Mouse (Mus musculus): ENCODE measurements at regions not wholly inside any gene's neighbourhood (a gene's known extent, or its start where the extent isn't known, plus 50 kb on each side); places are given as distances from the start of the nearest gene placed in this dataset.
A peak's percentile ranks its signal among the peaks of the same experiment; 100 is the strongest.

- no peak for TF ChIP-seq GATA4 (IDR thresholded peaks at IDR 0.05; ENCODE audit: insufficient replicate concordance, low read length)
Measured at GRCm38 (mm10) chr15:97188545-97188944, 58.4 kb upstream of the Pced1b start.

- no peak for TF ChIP-seq GATA4 (IDR thresholded peaks at IDR 0.05; ENCODE audit: insufficient replicate concordance, low read length)
Measured at GRCm38 (mm10) chr15:97187831-97188230, 59.1 kb upstream of the Pced1b start.

- TF ChIP-seq GATA4 (IDR thresholded peaks at IDR 0.05; ENCODE audit: insufficient replicate concordance, low read length) = no peak
Measured at GRCm38 (mm10) chr15:97186034-97186433, 60.9 kb upstream of the Pced1b start.

- TF ChIP-seq GATA4 (IDR thresholded peaks at IDR 0.05; ENCODE audit: insufficient replicate concordance, low read length) = no peak
Measured at GRCm38 (mm10) chr15:97182617-97183038, 64.3 kb upstream of the Pced1b start.

GRCm38 (mm10) chr15:97180970-97181669, 65.8 kb upstream of the Pced1b start:
- TF ChIP-seq GATA4 (IDR thresholded peaks at IDR 0.05; ENCODE audit: insufficient replicate concordance, low read length) = no peak

GRCm38 (mm10) chr15:97178286-97178685, 68.6 kb upstream of the Pced1b start:
- TF ChIP-seq GATA4 (IDR thresholded peaks at IDR 0.05; ENCODE audit: insufficient replicate concordance, low read length) = no peak

- no peak for TF ChIP-seq GATA4 (IDR thresholded peaks at IDR 0.05; ENCODE audit: insufficient replicate concordance, low read length)
Measured at GRCm38 (mm10) chr15:97177806-97178205, 69.1 kb upstream of the Pced1b start.

- TF ChIP-seq GATA4 (IDR thresholded peaks at IDR 0.05; ENCODE audit: insufficient replicate concordance, low read length) = no peak
Measured at GRCm38 (mm10) chr15:97174989-97175388, 71.9 kb upstream of the Pced1b start.

GRCm38 (mm10) chr15:97173233-97173632, 73.7 kb upstream of the Pced1b start:
- no peak for TF ChIP-seq GATA4 (IDR thresholded peaks at IDR 0.05; ENCODE audit: insufficient replicate concordance, low read length)

- TF ChIP-seq GATA4 (IDR thresholded peaks at IDR 0.05; ENCODE audit: insufficient replicate concordance, low read length) = no peak
Measured at GRCm38 (mm10) chr15:97170074-97170473, 76.8 kb upstream of the Pced1b start.

- TF ChIP-seq GATA4 (IDR thresholded peaks at IDR 0.05; ENCODE audit: insufficient replicate concordance, low read length) = no peak
Measured at GRCm38 (mm10) chr15:97169381-97169780, 77.5 kb upstream of the Pced1b start.

- TF ChIP-seq GATA4 (IDR thresholded peaks at IDR 0.05; ENCODE audit: insufficient replicate concordance, low read length) = no peak
Measured at GRCm38 (mm10) chr15:97167116-97167515, 79.8 kb upstream of the Pced1b start.

GRCm38 (mm10) chr15:97164616-97165015, 82.3 kb upstream of the Pced1b start:
- no peak for TF ChIP-seq GATA4 (IDR thresholded peaks at IDR 0.05; ENCODE audit: insufficient replicate concordance, low read length)

GRCm38 (mm10) chr15:97163971-97164370, 82.9 kb upstream of the Pced1b start:
- TF ChIP-seq GATA4 (IDR thresholded peaks at IDR 0.05; ENCODE audit: insufficient replicate concordance, low read length) = peak; percentile 96

GRCm38 (mm10) chr15:97163090-97163489, 83.8 kb upstream of the Pced1b start:
- TF ChIP-seq GATA4 (IDR thresholded peaks at IDR 0.05; ENCODE audit: insufficient replicate concordance, low read length) = no peak

- TF ChIP-seq GATA4 (IDR thresholded peaks at IDR 0.05; ENCODE audit: insufficient replicate concordance, low read length) = no peak
Measured at GRCm38 (mm10) chr15:97162305-97162704, 84.6 kb upstream of the Pced1b start.

GRCm38 (mm10) chr15:97161530-97161929, 85.4 kb upstream of the Pced1b start:
- TF ChIP-seq GATA4 (IDR thresholded peaks at IDR 0.05; ENCODE audit: insufficient replicate concordance, low read length) = no peak
